Mouse (Mus musculus): Measurements from ENCODE around the gene Atxn7l3. TPM values are rescaled to one million over a fixed set of nuclear protein-coding genes. Genes with fewer than 3 reads are reported as not detected.

The Atxn7l3 gene
- polyA plus RNA-seq, 1 experiment: 84.9 TPM

GRCm38 (mm10) chr11:102327250-102327649, 30.8 kb upstream of the Atxn7l3 start:
- no peak for TF ChIP-seq GATA1 (IDR thresholded peaks at IDR 0.05; ENCODE audit: low read length)

- TF ChIP-seq GATA1 (IDR thresholded peaks at IDR 0.05; ENCODE audit: low read length): no peak
Observed at GRCm38 (mm10) chr11:102323516-102323915, 27.1 kb upstream of the Atxn7l3 start.

- no peak for TF ChIP-seq GATA1 (IDR thresholded peaks at IDR 0.05; ENCODE audit: low read length)
Observed at GRCm38 (mm10) chr11:102321931-102322330, 25.5 kb upstream of the Atxn7l3 start.

GRCm38 (mm10) chr11:102320686-102321005, 24.2 kb upstream of the Atxn7l3 start:
- no peak for TF ChIP-seq GATA1 (IDR thresholded peaks at IDR 0.05; ENCODE audit: low read length)

- TF ChIP-seq GATA1 (IDR thresholded peaks at IDR 0.05; ENCODE audit: low read length): no peak
Observed at GRCm38 (mm10) chr11:102319941-102320685, 23.7 kb upstream of the Atxn7l3 start.

GRCm38 (mm10) chr11:102319410-102319792, 23.0 kb upstream of the Atxn7l3 start, which contains the start of gene Ubtf:
Ubtf (minus strand) TSS chr11:102319742.
- TF ChIP-seq GATA1 (IDR thresholded peaks at IDR 0.05; ENCODE audit: low read length): no peak

GRCm38 (mm10) chr11:102318576-102319409, 22.4 kb upstream of the Atxn7l3 start:
- TF ChIP-seq GATA1 (IDR thresholded peaks at IDR 0.05; ENCODE audit: low read length): no peak

GRCm38 (mm10) chr11:102317901-102318575, 21.6 kb upstream of the Atxn7l3 start:
- TF ChIP-seq GATA1 (IDR thresholded peaks at IDR 0.05; ENCODE audit: low read length): no peak

- TF ChIP-seq GATA1 (IDR thresholded peaks at IDR 0.05; ENCODE audit: low read length): no peak
Observed at GRCm38 (mm10) chr11:102317298-102317900, 21.0 kb upstream of the Atxn7l3 start.

- TF ChIP-seq GATA1 (IDR thresholded peaks at IDR 0.05; ENCODE audit: low read length): no peak
Observed at GRCm38 (mm10) chr11:102316572-102317297, 20.3 kb upstream of the Atxn7l3 start.

- TF ChIP-seq GATA1 (IDR thresholded peaks at IDR 0.05; ENCODE audit: low read length): no peak
Observed at GRCm38 (mm10) chr11:102315690-102316571, 19.5 kb upstream of the Atxn7l3 start.

GRCm38 (mm10) chr11:102314321-102314720, 17.9 kb upstream of the Atxn7l3 start:
- TF ChIP-seq GATA1 (IDR thresholded peaks at IDR 0.05; ENCODE audit: low read length): no peak

GRCm38 (mm10) chr11:102312586-102312985, 16.2 kb upstream of the Atxn7l3 start:
- no peak for TF ChIP-seq GATA1 (IDR thresholded peaks at IDR 0.05; ENCODE audit: low read length)

GRCm38 (mm10) chr11:102311966-102312365, 15.5 kb upstream of the Atxn7l3 start:
- no peak for TF ChIP-seq GATA1 (IDR thresholded peaks at IDR 0.05; ENCODE audit: low read length)
